ENCODE assay signal across 24 mouse cellular contexts in the genomic region with DNA sequence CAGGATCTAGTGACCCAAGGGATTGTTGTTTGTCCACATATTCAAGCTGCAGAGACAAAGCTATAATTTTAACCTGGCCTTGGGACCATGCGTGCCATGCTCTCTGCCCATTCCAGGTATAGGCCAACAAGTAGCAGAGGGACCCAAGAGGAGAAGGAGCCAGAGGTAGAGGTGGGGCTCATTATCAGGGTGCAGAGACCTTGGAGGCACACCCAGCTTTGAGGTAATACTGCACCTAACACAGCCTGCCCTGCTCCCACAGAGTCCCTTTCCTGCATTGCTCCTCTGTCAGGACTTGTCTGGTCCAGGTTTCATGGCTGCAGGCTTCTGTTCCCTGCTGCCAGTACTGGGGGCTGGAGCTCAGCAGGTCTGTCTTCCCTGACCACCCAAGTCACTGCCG.
DNase-seq lines count a peak whose midpoint lies in the region; ATAC-seq and TF ChIP-seq lines count a peak whose summit lies in the region.
"Had no signal": no experiment of that assay in that cellular context is flagged by ENCODE, and none has a peak within 500 bp of the region (broad histone marks: within the 10 kb centered on the region; RNA-seq: fewer than 3 reads in every experiment).

No protein-coding gene starts in this region.

- no peaks in the 10 kb centered on the region for H3K36me3 ChIP-seq in forebrain, embryonic 10.5 days (replicated peaks)
- H3K36me3 ChIP-seq in forebrain, embryonic 12.5 days (replicated peaks): no peaks in the 10 kb centered on the region
- no peaks in the 10 kb centered on the region for H3K36me3 ChIP-seq in liver, embryonic 12.5 days
- no peaks in the 10 kb centered on the region for H3K36me3 ChIP-seq in E14TG2a.4 (ENCODE audit: insufficient read depth, low read length)
- no peaks in the 10 kb centered on the region for H3K36me3 ChIP-seq in intestine, embryonic 16.5 days (ENCODE audit: control insufficient read depth, insufficient read depth, low read length)
- H3K36me3 ChIP-seq: embryonic facial prominence, embryonic 13.5 days; heart, embryonic 15.5 days; hindbrain, embryonic 13.5 days had no signal

- TF ChIP-seq CTCF in E14TG2a.4 (conservative IDR thresholded peaks at IDR 0.05; ENCODE audit: low read length): no peak

- DNase-seq in forebrain, embryonic 10.5 days (ENCODE audit: extremely low spot score, low spot score): no peak
- DNase-seq in liver: no peak
- DNase-seq in adrenal gland, postnatal 14 days: no peak
- no peak for DNase-seq in lung, postnatal 36 days
- DNase-seq: adrenal gland, postnatal 25 days; B cell, adult 2 months; cerebellum, adult 18-20 months; cerebellum, adult 9-11 months; cerebellum, postnatal 36 days; gastrocnemius, postnatal 14 days; heart, adult 2 months; heart, postnatal 14 days had no signal

- WGBS in forebrain, embryonic 10.5 days: 80% methylated on average over 2 of the region's 2 CpGs
- WGBS in forebrain, embryonic 12.5 days: 65% methylated on average over 2 of the region's 2 CpGs
- WGBS in liver, embryonic 12.5 days (ENCODE audit: insufficient replicate concordance): 64% methylated on average over 2 of the region's 2 CpGs
- WGBS in intestine, embryonic 16.5 days: 53% methylated on average over 2 of the region's 2 CpGs

- peaks cover 17% of the 10 kb centered on the region for H3K4me1 ChIP-seq in forebrain, embryonic 10.5 days
- 0 out of 2 replicates have a peak, but pooled peaks cover 2% of the 10 kb centered on the region for H3K4me1 ChIP-seq in forebrain, embryonic 12.5 days
- peaks cover 30% of the 10 kb centered on the region for H3K4me1 ChIP-seq in liver, embryonic 12.5 days
- peaks cover 88% of the 10 kb centered on the region for H3K4me1 ChIP-seq in E14TG2a.4 (replicated peaks; ENCODE audit: low read depth, low read length)
- H3K4me1 ChIP-seq in intestine, embryonic 16.5 days (ENCODE audit: control insufficient read depth, insufficient read depth, low read length): peaks cover 8% of the 10 kb centered on the region; the same call in 1 of the 2 replicates
- H3K4me1 ChIP-seq: hindbrain, embryonic 13.5 days had no signal

- peak overlapping the region; percentile 48; the same call in 1 of the 2 replicates for H3K27ac ChIP-seq in forebrain, embryonic 10.5 days
- no peak overlapping the region for H3K27ac ChIP-seq in forebrain, embryonic 12.5 days
- H3K27ac ChIP-seq in liver, embryonic 12.5 days: no peak overlapping the region
- no peak overlapping the region for H3K27ac ChIP-seq in intestine, embryonic 16.5 days (ENCODE audit: low read length)
- H3K27ac ChIP-seq: embryonic facial prominence, embryonic 13.5 days; heart, adult 2 months; heart, embryonic 15.5 days; hindbrain, embryonic 13.5 days had no signal

- peaks cover 5% of the 10 kb centered on the region; the same call in 1 of the 2 replicates for H3K27me3 ChIP-seq in forebrain, embryonic 10.5 days (ENCODE audit: poor library complexity, severe bottlenecking)
- H3K27me3 ChIP-seq in forebrain, embryonic 12.5 days: peaks cover 3% of the 10 kb centered on the region; the same call in 1 of the 2 replicates
- peaks cover 37% of the 10 kb centered on the region for H3K27me3 ChIP-seq in liver, embryonic 12.5 days (replicated peaks)
- H3K27me3 ChIP-seq in E14TG2a.4 (ENCODE audit: insufficient read depth, low read length): no peaks in the 10 kb centered on the region
- no peaks in the 10 kb centered on the region for H3K27me3 ChIP-seq in intestine, embryonic 16.5 days (replicated peaks; ENCODE audit: control insufficient read depth, insufficient read depth, low read length)
- H3K27me3 ChIP-seq: embryonic facial prominence, embryonic 13.5 days; heart, embryonic 15.5 days; hindbrain, embryonic 13.5 days; Patski had no signal

- no peak overlapping the region for H3K4me2 ChIP-seq in forebrain, embryonic 12.5 days
- H3K4me2 ChIP-seq in liver, embryonic 12.5 days: no peak overlapping the region
- H3K4me2 ChIP-seq in intestine, embryonic 16.5 days (ENCODE audit: low read depth, low read length): no peak overlapping the region
- H3K4me2 ChIP-seq: embryonic facial prominence, embryonic 13.5 days; heart, embryonic 11.5 days; heart, embryonic 15.5 days; hindbrain, embryonic 13.5 days had no signal

- H3K9me3 ChIP-seq in forebrain, embryonic 10.5 days: no peaks in the 10 kb centered on the region
- no peaks in the 10 kb centered on the region for H3K9me3 ChIP-seq in forebrain, embryonic 12.5 days
- no peaks in the 10 kb centered on the region for H3K9me3 ChIP-seq in liver, embryonic 12.5 days (replicated peaks)
- H3K9me3 ChIP-seq in E14TG2a.4 (ENCODE audit: low read length): no peaks in the 10 kb centered on the region
- no peaks in the 10 kb centered on the region for H3K9me3 ChIP-seq in intestine, embryonic 16.5 days (ENCODE audit: control insufficient read depth, low read length)
- H3K9me3 ChIP-seq: embryonic facial prominence, embryonic 13.5 days; heart, embryonic 15.5 days; hindbrain, embryonic 13.5 days had no signal

- no peak for ATAC-seq in forebrain, embryonic 12.5 days (ENCODE audit: low FRiP score)
- peak; percentile 61; the same call in 1 of the 2 replicates for ATAC-seq in liver, embryonic 12.5 days
- peak; percentile 54; the same call in 1 of the 2 replicates for ATAC-seq in intestine, embryonic 16.5 days
- ATAC-seq: activated CD4-positive, CD25-positive, alpha-beta regulatory T cell, adult 4 months; CD4-positive, CD25-positive, alpha-beta regulatory T cell, adult 4 months; forebrain, embryonic 16.5 days; Patski had no signal

- H3K4me3 ChIP-seq in forebrain, embryonic 10.5 days: no peak overlapping the region
- H3K4me3 ChIP-seq in forebrain, embryonic 12.5 days (replicated peaks): no peak overlapping the region
- H3K4me3 ChIP-seq in liver, embryonic 12.5 days: no peak overlapping the region
- peak overlapping the region; percentile 37; the same call in 1 of the 2 replicates for H3K4me3 ChIP-seq in E14TG2a.4 (replicated peaks; ENCODE audit: low read length)
- no peak overlapping the region for H3K4me3 ChIP-seq in intestine, embryonic 16.5 days (ENCODE audit: low read length)
- H3K4me3 ChIP-seq: embryonic facial prominence, embryonic 13.5 days; heart, adult 2 months; heart, embryonic 15.5 days; hindbrain, embryonic 13.5 days had no signal

- no peak overlapping the region for H3K9ac ChIP-seq in forebrain, embryonic 12.5 days
- H3K9ac ChIP-seq in liver, embryonic 12.5 days: no peak overlapping the region
- H3K9ac ChIP-seq in intestine, embryonic 16.5 days (ENCODE audit: low read depth, low read length): no peak overlapping the region
- H3K9ac ChIP-seq: embryonic facial prominence, embryonic 13.5 days; heart, embryonic 15.5 days; hindbrain, embryonic 13.5 days had no signal
